Mouse (Mus musculus): ENCODE data around the gene Myo19.

- peak; percentile 96 for TF ChIP-seq POLR2A (IDR thresholded peaks at IDR 0.05; ENCODE audit: borderline replicate concordance, insufficient read depth, low read length)
- no peak; the same call in 1 of the 2 replicates for TF ChIP-seq CTCF (IDR thresholded peaks at IDR 0.05; ENCODE audit: borderline replicate concordance, insufficient read depth, low read depth, low read length)
Measured at GRCm38 (mm10) chr11:84957591-84958270, 77.8 kb downstream of the Myo19 start, which contains the start of gene Car4.

Measured in cerebellum, adult 2 months (tissue).